Mouse (Mus musculus) urinary bladder, adult 18-20 months (tissue): ENCODE data around the gene Prkcd.

ENCODE experiments used
- DNase-seq, 2 experiments: peaks; one replicate each; pipeline ENCODE4 v3.0.0; 2022; ENCODE audit warnings: low spot score in 2 of 2, mixed read lengths in 2 of 2

The Prkcd gene

DNA sequence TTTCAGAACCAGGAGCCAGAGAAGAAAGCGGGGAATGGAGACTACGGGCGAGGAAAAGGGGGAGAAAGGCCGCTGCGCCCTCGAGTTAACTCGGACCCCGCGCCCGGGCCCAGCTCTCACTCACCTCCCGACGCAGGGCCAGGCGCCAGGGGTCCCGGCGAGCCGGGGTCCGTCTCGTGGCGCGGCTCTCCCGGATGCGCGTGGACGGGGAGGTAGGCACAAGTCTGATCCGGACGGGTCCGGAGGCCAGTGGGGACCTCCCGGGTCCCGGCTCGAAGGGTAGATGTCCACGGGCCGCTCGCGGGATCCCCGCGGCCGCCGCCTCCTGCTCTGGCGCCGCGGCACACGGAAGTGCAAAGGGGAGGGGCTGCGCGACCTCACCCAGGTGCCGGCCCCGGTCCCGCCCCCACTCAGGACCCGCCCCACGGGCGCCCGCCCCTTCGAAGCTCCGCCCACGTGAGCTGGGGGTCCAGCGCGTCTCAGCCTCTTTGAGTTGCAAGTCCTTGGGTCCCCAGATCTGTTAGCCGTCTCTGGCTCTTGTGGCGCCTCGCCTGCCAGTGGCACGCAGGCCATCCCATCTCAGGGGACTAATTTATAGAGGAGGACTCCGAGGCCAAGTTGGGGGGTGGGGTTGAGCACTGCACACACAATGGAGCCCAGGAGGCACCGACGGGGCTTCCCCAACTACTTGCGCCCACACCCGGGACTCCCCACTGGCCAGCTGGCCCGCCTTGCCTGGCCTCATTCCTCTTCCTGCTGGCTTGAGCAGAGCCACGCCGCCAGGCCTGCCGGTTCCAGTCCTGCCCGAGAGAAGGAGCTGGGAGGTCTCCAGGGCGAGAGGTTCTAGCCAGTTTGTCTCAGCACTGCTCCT is at the start of gene Prkcd:
Gene Prkcd (minus strand): TSS at position 355 of the 871 bp plus-strand sequence.
- peak; percentile 79 to 86 for DNase-seq

DNA sequence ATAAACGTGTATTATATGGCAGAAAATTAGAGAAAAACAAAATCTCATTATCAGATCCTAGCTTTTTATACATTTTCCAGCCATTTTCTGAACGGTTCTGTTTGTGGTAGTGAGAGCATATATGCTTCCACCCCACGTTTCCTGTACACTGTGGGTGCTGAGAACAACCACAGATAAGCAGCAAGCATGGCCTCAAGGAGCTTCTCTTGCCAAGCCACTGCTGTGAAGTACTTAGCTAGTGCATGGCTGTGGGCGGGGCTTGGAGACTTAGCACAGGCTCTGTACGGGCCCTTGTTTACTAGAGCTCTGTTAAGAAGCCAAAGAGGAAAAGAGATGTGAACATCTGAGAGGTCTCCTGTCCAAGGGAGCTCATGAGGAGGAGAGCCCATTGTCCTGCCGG is 48.9 kb upstream of the Prkcd start:
- DNase-seq, result no peak

DNA sequence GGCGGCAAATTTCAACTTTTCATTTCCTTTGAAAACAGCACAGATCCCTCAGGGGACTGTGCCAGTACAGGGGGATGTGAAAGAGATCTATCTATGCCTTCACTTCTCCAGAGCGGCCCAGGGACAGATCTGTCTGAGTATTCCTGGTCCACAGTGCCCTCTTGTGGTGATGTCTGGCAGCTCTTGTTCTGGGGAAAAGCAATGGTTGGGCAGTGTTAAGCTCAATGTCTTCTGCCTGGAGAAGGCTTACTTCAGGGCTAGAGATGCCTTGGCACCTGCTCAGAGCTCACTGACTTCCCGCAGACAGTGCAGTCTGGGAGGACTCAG is 45.9 kb upstream of the Prkcd start:
- peak; percentile 72 to 73 for DNase-seq

DNA sequence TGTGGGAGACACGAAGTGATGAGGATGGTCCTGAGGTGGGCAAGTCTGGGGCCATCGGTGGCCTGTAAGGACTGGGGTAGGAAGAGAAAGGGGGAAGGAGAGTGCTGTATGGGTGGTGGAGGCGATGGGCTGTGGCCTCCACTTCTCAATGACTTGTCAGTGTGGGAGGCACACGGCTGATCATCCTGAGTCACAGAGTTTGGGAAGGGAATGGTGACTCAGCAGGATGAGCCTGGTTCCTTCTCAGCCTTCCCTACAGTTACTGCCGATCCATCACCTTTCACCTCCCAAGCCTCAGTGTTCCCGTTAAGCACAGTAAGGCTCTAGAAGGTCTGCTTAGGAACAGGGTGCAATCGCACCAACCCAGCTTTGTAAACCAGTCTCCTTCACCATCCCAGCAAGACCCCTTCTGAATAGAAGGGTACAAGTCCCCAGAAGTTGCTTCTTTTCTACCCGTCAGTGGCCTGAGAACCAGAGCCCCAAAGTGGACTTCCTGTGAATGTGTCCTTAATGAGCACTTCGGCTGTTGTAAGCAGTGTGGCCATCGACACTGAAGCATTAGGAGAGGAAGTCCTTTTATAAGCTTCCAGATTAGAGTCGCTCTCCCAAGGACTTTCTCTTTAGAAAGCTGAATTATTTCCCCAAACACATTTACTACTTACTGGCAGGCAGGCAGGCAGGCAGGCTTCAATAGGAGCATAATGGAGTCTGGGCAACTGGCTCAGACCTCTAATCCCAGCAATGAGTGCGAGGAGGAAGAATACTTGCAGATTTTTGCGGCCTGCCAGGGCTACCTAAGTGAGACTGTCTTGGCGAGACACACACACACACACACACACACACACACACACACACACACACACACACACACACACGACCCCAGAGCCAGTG is 45.3 kb upstream of the Prkcd start:
- DNase-seq, result no peak

DNA sequence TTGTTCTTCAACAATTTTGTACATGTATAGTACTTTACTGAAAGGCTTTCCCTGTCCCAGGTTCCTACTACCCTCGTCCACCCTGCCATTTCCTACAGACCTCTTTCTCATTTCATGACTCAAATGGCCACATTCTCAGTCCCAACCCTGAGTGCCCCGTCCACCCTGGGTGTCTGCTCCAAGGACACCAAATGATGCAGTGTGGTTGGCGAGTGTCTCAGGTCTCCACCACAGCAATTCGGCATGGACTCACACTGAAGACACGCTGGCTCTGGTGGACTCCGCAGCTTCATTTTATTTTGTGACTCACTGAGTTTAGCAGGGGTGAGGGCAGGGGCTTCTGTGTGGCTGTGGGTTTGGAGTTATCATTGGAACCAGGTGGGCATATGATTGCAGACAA is 44.2 kb upstream of the Prkcd start:
- DNase-seq, result no peak

DNA sequence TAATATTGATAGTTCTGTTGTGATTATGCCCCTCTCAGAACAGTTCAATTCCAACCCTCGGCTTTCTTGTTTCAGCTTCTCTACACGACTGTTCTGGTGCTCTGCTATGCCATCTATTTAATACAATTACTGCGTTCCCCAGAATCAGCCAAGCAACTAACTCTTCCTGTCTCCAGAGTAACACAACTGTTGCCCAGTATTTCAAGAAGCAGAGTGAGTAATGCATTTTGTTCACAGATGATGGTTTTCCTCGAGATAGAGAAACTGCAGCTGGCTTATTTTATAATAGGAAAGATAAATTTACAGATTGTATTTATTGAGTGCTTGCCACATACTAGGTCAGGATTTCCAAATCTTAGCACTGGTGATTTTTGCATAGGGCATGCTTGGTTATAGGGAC is 40.6 kb upstream of the Prkcd start:
- no peak for DNase-seq

DNA sequence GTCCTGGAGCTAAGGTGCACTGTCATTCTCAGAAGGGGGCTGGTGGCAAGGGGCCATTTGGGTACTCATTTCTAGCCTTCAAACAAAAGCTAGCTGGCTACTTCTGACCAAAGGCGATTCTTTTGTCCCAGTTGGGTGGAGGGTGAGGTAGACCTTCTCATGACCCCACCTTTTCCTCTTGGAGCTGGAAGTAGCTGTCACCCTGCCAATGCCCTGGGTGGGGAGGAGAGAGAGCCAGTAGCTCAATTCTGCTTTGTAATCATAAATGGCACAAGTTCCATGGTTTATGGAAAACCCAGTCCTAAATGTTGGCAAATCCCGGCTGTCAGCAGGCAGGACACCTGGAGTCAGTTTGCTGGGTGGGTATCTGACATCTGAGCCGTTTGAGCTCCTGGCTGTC is 40.1 kb upstream of the Prkcd start:
- no peak for DNase-seq

DNA sequence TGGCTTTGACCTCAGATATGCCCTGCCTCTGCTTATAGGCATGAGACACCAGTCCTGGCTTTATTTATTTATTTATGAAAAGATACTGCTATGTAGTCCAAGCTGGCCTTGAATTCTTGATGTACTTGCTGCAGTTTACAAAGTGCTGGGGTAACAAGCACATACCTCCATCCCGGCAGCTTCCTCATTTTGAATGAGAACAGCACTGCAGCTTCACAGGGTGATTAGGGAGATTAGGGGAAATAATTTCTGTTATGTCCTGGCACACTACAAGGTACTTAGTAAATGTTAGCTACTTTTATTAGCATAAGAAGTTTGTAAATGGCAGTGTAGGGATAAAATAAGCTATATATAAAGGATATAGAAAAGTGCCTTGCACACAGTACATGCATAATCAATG is 29.5 kb upstream of the Prkcd start:
- no peak for DNase-seq

DNA sequence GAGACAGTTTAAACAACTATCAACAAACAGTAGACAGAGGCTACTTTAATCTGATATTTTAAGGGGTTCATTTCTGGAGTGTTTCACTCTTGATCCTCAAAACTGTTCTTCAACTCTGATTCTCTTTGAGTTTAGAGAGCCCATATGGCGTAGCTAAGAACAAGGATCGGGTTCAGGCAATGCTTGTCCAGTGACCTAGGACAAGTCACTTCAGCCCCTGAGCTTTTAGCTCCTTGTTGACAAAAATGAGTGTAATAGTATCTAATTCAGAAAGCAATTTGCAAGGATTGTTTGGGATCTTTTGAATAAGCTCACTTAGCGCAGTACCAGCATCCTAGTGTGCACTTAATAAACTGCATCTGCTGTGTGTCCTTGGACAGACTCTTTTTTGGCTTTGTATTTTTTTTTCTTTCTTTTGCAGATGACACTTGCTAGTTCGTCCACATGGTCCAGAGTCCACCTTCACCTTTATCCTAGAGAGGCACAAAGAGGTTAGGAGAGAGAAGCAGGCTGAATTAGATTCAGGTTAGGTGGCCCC is 28.8 kb upstream of the Prkcd start:
- no peak for DNase-seq

DNA sequence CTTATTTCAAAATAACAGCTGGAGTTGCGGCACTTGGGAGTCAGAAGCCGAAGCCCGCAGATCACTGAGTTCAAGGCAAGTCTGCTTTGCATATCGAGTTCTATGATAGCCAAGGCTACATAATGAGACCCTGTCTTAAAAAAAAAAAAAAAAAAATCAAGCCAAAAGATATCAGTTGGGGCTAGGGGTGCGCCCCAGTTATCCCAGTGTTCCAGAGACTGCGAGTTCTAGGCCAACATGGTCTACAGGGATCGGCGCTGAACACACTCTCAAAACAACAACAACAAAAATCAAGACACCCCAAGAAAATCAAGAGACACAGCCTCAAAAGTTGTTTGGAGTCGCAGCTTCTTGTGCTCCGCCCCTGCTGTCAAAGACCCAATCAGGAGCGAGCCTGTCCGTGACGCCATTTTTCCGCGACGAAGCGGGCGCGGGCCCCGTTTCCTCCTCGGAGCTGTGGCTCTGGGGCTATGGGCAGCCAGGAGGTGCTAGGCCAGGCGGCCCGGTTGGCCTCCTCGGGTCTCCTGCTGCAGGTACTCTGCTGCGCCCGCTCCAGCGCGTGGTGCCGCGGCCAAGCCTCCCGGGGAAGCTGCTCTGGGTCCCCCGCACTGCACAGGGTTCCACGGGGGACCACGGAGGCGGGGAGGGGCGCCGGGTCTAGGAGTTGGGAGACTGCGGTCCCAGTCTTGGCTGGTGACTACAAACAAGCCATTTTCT is 28.1 kb upstream of the Prkcd start, which contains the start of gene Rft1:
Gene Rft1 (plus strand): TSS at position 418 of the 717 bp plus-strand sequence.
- peak; percentile 98 to 99 for DNase-seq

DNA sequence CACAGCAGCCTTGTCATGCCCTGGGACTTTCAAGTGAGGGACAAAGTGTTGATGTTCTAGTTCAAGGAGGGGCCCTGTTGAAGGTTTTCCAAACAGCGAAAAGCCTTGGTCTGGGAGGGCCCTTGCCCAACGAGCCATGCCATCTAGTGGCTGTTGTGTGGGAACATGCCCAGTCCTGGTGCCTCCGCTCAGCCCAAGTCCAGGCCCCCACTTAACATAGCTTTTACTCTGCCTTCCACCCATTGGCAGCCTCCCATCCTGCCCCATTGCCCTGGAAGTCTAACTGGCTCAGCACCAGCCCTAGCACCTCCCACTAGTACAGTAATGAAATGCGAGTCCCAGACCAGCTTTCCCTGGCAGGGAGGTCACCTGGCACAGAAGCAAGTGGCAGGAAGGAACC is 25.0 kb upstream of the Prkcd start:
- peak; percentile 34 to 51 for DNase-seq

DNA sequence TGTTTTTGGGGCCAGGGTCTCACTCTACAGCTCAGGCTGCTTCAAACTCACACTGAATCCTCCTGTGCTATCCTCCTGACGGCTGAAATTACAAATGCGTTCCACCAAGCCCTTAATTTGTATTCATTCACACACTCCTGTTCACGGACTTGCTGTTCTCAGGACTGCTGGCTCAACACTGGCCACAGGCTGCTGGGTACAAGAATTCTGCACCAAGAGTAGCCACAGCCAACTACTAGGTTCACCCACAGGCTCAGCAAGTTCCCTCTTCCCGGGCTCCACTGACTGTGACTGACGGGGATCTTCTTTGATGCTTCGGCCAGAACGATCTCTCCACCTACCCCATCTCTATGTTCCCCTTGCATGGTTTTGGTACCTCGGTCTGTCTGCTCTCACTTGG is 23.7 kb upstream of the Prkcd start:
- no peak for DNase-seq

DNA sequence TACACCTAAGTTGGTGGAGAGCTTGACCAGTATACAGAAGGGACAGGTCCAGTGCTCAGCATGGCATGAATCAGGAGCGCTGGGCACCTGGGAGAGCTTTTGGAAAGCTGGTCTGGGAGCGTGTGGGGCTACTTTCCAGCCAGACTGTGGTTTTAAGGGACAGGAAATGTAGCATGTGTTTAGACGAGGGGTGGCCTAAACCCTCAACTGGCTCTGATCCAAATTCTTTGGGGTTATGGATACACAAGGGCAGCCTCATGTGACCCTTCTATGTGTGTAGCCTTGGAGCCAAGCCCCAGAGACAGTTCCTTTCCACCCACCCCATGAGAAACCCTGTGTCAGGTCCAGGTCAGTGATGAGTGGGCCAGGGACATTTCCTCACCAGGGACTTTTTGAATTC is 22.5 kb upstream of the Prkcd start:
- DNase-seq, result no peak

DNA sequence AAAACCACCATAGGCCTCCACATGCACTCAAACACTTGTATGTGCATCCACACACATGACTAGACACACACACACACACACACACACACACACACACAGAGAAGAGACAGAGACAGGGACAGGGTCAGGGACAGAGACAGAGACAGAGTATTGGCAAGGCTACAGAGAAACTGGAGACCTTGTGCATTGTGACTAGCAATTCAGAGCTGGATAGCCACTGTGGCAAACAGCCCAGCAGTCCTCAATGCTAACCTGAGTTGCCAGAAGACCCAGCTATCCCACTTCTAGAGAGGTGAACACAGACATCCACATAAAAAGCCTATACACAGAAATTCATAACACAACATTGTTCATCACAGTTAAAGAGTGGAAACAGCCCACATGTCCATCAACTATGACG is 20.5 kb upstream of the Prkcd start:
- no peak for DNase-seq

DNA sequence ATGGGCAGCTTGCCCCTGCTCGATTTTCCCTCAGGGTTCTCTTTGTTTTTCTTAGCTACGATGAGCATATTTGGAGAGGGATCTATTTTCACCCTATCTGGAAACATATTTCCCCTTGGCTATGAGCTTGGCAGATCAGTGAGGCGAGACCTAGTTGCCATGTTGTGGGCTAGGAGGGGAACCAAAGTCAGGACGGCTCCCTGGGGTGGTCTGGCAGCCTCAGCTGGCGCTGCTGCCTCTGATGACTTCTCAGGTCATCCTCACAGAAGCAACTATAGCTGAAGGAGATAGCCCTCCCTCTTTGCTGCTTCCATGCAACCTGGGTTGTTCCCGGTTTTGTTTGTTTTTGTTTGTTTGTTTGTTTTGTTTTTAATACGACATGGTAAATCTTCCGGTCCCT is 19.1 kb upstream of the Prkcd start:
- no peak for DNase-seq

DNA sequence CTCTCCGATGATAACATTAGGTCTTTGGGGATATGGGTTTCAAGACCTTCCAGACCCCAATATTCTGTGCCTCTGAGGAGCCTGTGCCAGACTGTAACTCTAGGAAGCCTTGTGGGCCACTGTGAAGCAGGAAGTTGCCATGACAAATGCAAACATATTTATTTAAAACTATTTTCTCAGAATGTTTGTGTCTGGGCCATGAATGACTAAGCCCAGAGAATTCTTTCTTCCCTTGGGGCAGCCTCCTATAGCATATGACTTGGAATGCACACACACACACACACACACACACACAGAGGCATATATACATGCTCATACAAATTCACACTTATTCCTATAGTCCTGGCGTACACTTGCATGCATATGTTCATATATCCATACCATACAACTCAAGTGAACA is 18.0 kb upstream of the Prkcd start:
- DNase-seq, result no peak

DNA sequence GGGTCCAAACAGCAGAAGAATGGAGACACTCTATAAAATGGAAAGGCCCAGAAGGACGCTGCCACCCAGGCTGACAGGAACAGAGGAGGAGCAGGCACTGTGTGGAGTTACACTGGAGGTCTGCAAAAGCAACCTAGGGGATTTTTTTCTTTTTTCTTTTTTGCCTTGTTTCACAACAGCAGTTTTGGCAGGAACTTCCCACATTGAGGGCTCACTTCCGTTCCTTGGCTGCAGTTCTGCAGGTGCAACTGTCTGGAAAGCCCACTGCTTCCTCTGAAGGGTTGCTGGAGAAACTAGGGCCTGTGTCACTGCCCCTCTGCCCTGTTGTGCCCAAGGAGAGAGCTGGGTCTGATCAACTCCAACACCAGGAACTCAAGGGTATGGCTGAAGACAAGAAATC is 15.7 kb upstream of the Prkcd start:
- DNase-seq, result no peak

DNA sequence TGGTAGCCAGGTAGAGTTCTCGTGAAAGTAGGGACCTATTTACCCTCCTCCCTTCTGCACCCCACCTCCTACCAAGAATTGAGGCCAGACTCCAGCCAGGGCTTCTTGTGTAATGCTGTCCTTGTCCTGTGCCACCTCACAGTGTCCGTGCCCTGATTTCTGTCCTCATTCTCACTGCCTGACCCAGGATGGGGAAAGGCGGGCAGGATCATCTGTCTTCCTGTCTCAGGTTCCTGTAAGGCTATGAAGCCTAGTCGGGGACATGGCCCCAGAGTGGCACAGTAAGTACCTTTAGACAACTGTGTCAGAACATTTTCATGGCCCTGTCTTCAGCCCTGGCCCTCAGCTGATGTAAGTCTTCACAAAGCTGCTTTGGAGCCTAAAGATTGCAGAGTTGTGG is 12.7 kb upstream of the Prkcd start:
- DNase-seq, result no peak

DNA sequence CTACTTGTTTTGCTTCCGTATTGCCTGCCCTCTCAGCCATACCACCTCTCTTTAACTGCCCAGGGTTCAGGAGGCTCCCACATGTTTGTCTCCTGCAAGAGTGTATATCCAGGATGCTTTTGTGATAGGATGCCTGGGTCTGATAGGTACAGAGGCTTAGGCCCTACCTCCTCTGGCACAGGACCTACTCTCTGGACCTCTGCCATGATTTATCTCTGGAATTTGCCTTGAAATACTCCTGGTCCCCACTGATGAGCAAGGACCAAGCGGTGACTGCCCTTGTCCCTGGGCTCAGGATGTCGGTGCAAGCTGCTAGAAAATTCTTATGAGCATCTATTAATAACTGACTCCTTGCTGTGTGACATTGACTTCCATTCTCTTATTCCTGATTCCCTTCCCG is 12.0 kb upstream of the Prkcd start:
- DNase-seq, result no peak

DNA sequence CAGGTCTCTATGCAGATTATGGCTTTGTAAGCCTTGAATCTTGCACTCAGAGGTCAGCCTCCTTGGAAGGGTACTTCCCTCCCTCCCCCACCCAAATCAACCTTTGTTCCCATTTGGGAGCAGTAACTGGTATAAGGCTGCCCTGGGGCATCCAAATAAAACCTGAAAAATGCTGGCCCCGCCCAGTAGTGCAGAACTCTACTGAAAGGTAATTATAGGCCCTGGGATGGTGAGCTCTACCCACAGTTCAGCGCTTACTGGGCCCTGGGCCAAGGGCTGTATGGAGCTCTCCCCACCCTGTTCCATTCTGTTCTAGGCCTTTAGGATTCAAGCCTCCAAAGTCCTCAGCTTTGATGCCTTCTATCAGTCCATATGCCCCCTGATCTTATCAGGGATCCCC is 11.1 kb upstream of the Prkcd start:
- no peak for DNase-seq

DNA sequence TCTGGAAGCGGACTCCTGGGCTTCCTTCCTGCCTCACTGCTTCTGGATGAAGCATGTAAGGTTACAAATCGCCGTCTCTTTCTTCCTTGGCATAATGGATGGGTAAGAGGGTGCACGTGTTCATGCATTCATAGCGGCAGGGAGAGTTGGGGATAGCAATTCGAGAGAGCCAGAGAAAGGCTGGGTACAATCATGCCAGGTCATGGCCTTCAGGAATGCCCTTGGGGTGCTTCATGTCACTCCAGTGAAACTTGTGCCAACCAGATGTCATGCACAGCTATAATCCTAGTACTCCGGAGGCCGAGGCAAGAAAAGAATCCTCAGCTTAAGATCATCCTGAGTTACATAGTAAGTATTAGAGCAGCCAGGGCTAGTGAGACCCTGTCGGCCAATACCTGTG is 10.5 kb upstream of the Prkcd start:
- no peak for DNase-seq
